Mouse (Mus musculus) embryonic facial prominence, embryonic 14.5 days (tissue): ENCODE measurements around the gene Ctso. TPM values are rescaled to one million over a fixed set of nuclear protein-coding genes. Genes with fewer than 3 reads are reported as not detected.
A peak's percentile ranks its signal among the peaks of the same experiment; 100 is the strongest.

ENCODE experiments used
- ATAC-seq: fragments of 200-750 bp; cut with Nextera tagmentation; 2 replicates; pipeline ENCODE4 v1.8.0; 2017; ENCODE audit warnings: low read depth, moderate number of reproducible peaks, moderate TSS enrichment
- DNase-seq: peaks from one replicate; pipeline ENCODE4 v3.0.0-alpha.2; 2015; ENCODE audit warnings: low spot score
- H3K27ac ChIP-seq: fragments of 300-500 bp; sonication (generic); replicated peaks from 2 replicates; pipeline ENCODE4 v1.5.1; 2014; ENCODE audit warnings: low read depth, mild to moderate bottlenecking, low read length, moderate library complexity
- H3K27me3 ChIP-seq: fragments of 300-500 bp; sonication (generic); replicated peaks from 2 replicates; pipeline ENCODE4 v1.6.1; 2014; ENCODE audit warnings: low read length; ENCODE audit not compliant: control insufficient read depth, insufficient read depth
- H3K36me3 ChIP-seq: fragments of 300-500 bp; sonication (generic); 2 replicates; pipeline ENCODE4 v1.6.1; 2014; ENCODE audit warnings: low read length, mixed read lengths; ENCODE audit not compliant: control insufficient read depth, insufficient read depth
- H3K4me1 ChIP-seq: fragments of 300-500 bp; sonication (generic); 2 replicates; pipeline ENCODE4 v1.6.1; 2014; ENCODE audit warnings: antibody characterized with exemption, low read length; ENCODE audit not compliant: control insufficient read depth, insufficient read depth
- H3K4me2 ChIP-seq: fragments of 300-500 bp; sonication (generic); 2 replicates; pipeline ENCODE4 v1.6.1; 2014; ENCODE audit warnings: low read depth, mild to moderate bottlenecking, low read length, moderate library complexity, mixed read lengths
- H3K4me3 ChIP-seq: fragments of 300-500 bp; sonication (generic); 2 replicates; pipeline ENCODE4 v1.5.1; 2014; ENCODE audit warnings: low read depth, mild to moderate bottlenecking, low read length
- H3K9ac ChIP-seq: fragments of 300-500 bp; sonication (generic); 2 replicates; pipeline ENCODE4 v1.6.1; 2014; ENCODE audit warnings: low read depth, mild to moderate bottlenecking, low read length, moderate library complexity, mixed read lengths
- H3K9me3 ChIP-seq: fragments of 300-500 bp; sonication (generic); 2 replicates; pipeline ENCODE4 v1.6.1; 2016; ENCODE audit warnings: low read length; ENCODE audit not compliant: control insufficient read depth
- WGBS: fragments of 180-500 bp; shearing (Covaris S2); extraction: QIAGEN DNeasy Blood & Tissue Kit; methylation state at CpG from one replicate; pipeline ENCODE4 v1.1.7; 2014; 5-methylcytosine and 5-hydroxymethylcytosine counted together
- polyA plus RNA-seq: library from polyadenylated mRNA; unstranded; fragments of >200 nt; fragmentation: Nextera tagmentation; extraction: Ambion mirVana; gene quantifications from 2 replicates; pipeline ENCODE4 v1.2.1, GENCODE M21; 2014

The Ctso gene
- polyA plus RNA-seq, 1 experiment from 2014 or later: 13.3 TPM

DNA sequence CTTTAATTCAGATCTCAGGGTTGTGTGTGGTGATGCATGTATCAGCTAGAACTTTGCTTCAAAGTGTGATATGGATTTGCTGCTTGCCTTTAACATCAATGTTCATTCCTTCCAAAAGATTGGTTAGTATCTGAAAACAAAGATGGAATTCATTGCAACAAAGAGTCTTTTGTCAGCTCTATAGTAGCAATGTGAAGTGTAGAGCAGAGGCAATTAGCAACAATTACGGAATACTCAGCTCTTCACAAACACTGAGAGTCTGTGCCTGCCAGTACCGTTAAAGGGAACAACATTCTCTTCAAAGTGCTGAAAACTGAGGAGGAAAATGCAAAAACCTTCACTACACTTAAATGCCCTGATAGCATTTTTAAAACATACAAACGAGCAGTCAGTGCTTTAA is 12.7 kb upstream of the Ctso start:
- 33% methylated on average over 3 of the region's 3 CpGs for WGBS
- ATAC-seq (no peak), DNase-seq (no peak)
- H3K9me3 ChIP-seq: no peaks in the 10 kb centered on the region
- no peak overlapping the region for H3K27ac ChIP-seq
- no peak overlapping the region for H3K9ac ChIP-seq
- no peak overlapping the region for H3K4me2 ChIP-seq
- H3K4me3 ChIP-seq: no peak overlapping the region
- H3K4me1 ChIP-seq: no peaks in the 10 kb centered on the region
- H3K36me3 ChIP-seq: no peaks in the 10 kb centered on the region
- no peaks in the 10 kb centered on the region for H3K27me3 ChIP-seq

DNA sequence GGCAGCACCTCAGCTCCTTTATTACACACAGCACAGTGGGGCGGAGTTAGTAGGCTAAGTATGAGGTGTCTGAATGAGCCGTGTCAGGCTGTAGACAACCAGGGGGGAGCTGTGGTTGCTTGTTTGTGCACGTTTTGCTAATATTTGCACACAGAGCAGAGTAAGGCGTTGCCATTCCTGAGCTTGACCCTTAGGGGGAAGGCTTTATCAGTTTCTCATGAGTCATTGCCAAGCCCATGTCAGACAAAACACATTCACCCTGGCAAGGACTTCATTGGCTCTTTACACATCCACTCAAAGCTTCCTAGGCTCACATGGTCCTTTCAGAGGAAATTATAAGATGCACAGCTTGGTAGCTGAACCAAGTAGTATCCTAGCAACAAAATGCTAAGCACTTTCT is 9.5 kb upstream of the Ctso start:
- 56% methylated on average over 4 of the region's 4 CpGs for WGBS
- no peaks in the 10 kb centered on the region for H3K9me3 ChIP-seq
- peak; percentile 65 for DNase-seq
- H3K27ac ChIP-seq: no peak overlapping the region
- no peaks in the 10 kb centered on the region for H3K4me1 ChIP-seq
- H3K4me3 ChIP-seq: no peak overlapping the region
- peak; percentile 24; the same call in 1 of the 2 replicates for ATAC-seq
- no peaks in the 10 kb centered on the region for H3K36me3 ChIP-seq
- H3K4me2 ChIP-seq: no peak overlapping the region
- H3K9ac ChIP-seq: no peak overlapping the region
- H3K27me3 ChIP-seq: no peaks in the 10 kb centered on the region

DNA sequence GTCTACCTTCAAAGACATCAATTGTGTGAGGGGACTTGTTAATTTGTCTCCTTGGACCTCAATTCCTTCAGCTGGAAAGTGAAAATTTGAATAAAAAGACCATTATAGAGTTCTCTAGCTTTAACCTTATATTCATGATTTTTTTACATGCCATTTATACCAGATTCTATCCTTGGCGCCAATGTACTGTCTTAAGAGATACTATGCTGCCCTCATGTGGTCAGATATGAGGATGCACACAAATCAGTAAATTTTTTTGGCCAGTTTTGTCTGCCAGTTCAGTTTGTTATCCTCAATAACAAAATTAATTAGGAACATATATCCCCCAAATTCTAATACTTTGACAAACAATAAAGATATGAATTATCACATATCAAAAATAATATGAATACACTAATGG is 7.5 kb upstream of the Ctso start:
- peak; percentile 66; the same call in 1 of the 2 replicates for ATAC-seq
- Histone ChIP-seq H3K4me3 (no peak overlapping the region), H3K9ac (no peak overlapping the region), H3K27ac (no peak overlapping the region), H3K4me2 (no peak overlapping the region), H3K36me3 (no peaks in the 10 kb centered on the region), H3K27me3 (no peaks in the 10 kb centered on the region), H3K4me1 (no peaks in the 10 kb centered on the region), H3K9me3 (no peaks in the 10 kb centered on the region)
- 2% methylated on average over 1 of the region's 1 CpGs for WGBS
- peak; percentile 86 for DNase-seq

DNA sequence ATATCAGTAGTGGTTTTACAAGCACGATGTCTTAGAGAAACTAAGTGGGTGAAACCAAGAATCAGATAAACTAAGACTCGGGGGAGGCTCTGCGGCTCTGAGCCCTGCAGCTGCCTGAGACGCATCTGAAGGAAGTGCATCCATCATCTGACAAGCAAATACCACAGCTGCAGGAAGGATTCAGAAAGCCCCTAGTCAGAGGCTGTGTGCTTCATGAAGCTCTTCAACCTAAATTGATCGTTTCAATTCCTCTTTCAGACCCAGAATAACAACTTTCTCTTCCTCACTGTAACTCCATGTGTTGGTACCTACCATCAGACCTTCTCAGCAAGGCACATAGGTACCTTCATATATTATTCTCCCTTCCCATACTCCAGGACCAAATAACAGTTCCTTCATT is 6.5 kb upstream of the Ctso start:
- H3K36me3 ChIP-seq: no peaks in the 10 kb centered on the region
- H3K9ac ChIP-seq: no peak overlapping the region
- ATAC-seq: no peak
- H3K27ac ChIP-seq: no peak overlapping the region
- 40% methylated on average over 5 of the region's 5 CpGs for WGBS
- no peaks in the 10 kb centered on the region for H3K9me3 ChIP-seq
- H3K4me3 ChIP-seq: no peak overlapping the region
- DNase-seq: no peak
- no peak overlapping the region for H3K4me2 ChIP-seq
- no peaks in the 10 kb centered on the region for H3K27me3 ChIP-seq
- H3K4me1 ChIP-seq: no peaks in the 10 kb centered on the region

DNA sequence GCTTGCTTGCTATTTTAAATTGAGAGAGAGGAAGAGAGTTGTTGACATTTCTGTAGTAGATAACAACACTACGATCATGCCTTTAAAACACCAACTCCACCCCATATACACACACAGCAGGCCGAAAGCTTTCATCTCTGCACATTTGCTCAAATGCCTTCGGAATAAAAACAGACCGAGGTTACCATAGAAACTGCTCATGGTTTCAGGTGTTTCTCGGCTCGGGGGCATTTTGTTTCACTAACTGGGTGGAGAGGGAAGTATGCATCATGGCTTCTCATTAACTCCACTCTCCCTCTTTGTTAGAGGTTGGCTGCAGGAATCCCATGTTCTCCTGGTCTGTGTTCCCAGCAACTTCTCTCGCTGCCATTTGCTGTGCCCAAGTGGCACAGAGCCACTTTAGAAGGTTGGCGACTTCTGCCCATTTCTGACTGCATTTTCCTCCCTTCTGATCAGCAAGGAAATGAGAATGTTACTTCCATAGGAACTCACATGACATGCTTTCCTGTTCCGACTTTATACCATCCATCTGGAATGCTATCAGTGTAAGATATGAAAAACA is 5.6 kb upstream of the Ctso start:
- no peak overlapping the region for H3K27ac ChIP-seq
- no peaks in the 10 kb centered on the region for H3K4me1 ChIP-seq
- H3K9me3 ChIP-seq: no peaks in the 10 kb centered on the region
- H3K9ac ChIP-seq: no peak overlapping the region
- H3K27me3 ChIP-seq: no peaks in the 10 kb centered on the region
- H3K4me2 ChIP-seq: no peak overlapping the region
- WGBS: 47% methylated on average over 9 of the region's 9 CpGs
- DNase-seq (no peak), ATAC-seq (no peak)
- no peak overlapping the region for H3K4me3 ChIP-seq
- H3K36me3 ChIP-seq: no peaks in the 10 kb centered on the region

DNA sequence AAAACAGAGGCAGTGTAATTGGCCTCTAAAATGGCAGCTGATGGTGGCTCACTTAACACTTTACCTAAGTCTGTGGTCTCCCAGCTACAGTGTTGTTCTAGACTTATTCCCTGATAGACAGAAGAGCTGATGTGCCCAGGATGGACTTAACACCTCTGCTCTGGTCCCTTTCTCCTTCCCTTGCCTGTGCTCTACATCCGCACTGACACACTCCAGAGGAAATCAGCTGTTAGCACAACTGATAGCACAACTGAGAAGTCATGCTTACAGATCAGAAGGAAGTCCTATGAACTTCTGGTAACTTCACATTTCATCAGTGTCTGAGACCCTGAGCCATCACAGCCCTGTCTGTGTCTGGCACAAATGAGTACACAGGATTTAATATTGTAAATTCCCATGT is 3.3 kb upstream of the Ctso start:
- Histone ChIP-seq H3K4me1 (no peaks in the 10 kb centered on the region), H3K27me3 (no peaks in the 10 kb centered on the region), H3K4me2 (no peak overlapping the region), H3K36me3 (no peaks in the 10 kb centered on the region), H3K9ac (no peak overlapping the region), H3K9me3 (no peaks in the 10 kb centered on the region), H3K27ac (no peak overlapping the region), H3K4me3 (no peak overlapping the region)
- 87% methylated on average over 1 of the region's 1 CpGs for whole genome bisulfite sequencing
- no peak for DNase-seq
- ATAC-seq: no peak

DNA sequence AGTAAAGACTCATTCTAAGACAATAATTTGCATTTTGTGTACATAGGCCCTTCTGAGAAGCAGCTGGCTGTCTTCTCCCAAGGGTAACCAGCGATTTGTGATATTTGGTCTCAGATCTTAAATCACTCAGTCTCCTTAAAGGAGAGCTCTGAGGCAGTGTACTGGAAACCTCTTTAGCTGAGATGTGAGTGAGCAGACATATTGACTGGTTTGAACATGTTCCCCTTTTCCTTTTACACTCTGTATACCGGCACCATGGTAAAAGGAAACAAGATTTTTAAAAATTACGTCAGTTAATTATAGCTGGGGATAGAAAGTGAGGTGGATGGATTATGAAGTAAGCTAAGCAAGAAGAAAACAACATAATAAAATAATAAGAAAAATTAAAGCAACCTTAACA is 706 bp upstream of the Ctso start:
- no peak for ATAC-seq
- no peaks in the 10 kb centered on the region for H3K9me3 ChIP-seq
- H3K27me3 ChIP-seq: no peaks in the 10 kb centered on the region
- no peaks in the 10 kb centered on the region for H3K36me3 ChIP-seq
- H3K9ac ChIP-seq: no peak overlapping the region
- H3K4me3 ChIP-seq: no peak overlapping the region
- H3K4me1 ChIP-seq: no peaks in the 10 kb centered on the region
- no peak for DNase-seq
- H3K4me2 ChIP-seq: no peak overlapping the region
- whole genome bisulfite sequencing: 71% methylated on average over 3 of the region's 3 CpGs
- H3K27ac ChIP-seq: no peak overlapping the region

DNA sequence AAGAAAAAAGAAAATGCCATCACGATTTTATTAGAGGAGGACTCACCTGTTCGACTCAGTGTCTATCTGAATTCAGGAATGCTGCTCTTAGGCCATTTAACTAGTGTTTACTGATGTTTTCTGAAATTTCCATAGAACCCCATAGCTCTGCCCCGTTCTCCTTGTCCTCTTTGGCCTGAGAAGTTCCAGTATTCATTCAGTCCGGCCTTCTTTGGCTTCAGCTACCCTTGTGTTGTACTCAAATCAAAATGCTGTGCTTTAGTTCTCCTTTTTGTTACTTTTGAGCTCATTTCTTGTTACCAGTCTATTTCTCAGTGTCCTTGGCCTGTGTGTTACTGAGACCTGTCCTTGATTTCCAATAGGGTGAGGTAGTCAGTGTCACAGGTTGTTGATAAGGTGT is 947 bp downstream of the Ctso start:
- no peak for ATAC-seq
- H3K4me3 ChIP-seq: no peak overlapping the region
- no peak for DNase-seq
- no peaks in the 10 kb centered on the region for H3K36me3 ChIP-seq
- H3K9me3 ChIP-seq: no peaks in the 10 kb centered on the region
- no peak overlapping the region for H3K9ac ChIP-seq
- 80% methylated on average over 4 of the region's 4 CpGs for WGBS
- no peak overlapping the region; the same call in 1 of the 2 replicates for H3K4me2 ChIP-seq
- no peaks in the 10 kb centered on the region for H3K4me1 ChIP-seq
- H3K27me3 ChIP-seq: no peaks in the 10 kb centered on the region
- no peak overlapping the region for H3K27ac ChIP-seq

DNA sequence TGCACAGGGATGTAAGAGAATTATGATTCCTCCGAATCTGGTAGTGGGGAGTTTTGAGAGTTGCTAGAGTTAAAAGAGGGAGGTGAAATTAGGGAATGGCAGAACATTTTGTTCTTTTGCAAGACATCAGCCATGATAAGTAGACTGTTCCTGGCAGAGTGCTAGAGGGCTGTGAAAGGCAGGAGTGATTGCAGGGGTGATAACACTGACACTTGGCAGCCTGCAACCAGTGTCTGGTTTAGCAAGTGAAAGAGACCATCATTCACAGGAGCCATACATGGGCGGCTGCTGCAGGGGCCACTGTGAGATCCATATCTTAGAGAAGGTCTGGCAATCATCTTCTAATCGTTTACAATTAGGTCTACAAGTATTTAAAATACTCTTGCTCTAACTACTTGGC is 6.5 kb downstream of the Ctso start:
- H3K4me1 ChIP-seq: no peaks in the 10 kb centered on the region
- no peak overlapping the region for H3K27ac ChIP-seq
- H3K9ac ChIP-seq: no peak overlapping the region
- H3K27me3 ChIP-seq: no peaks in the 10 kb centered on the region
- no peaks in the 10 kb centered on the region for H3K9me3 ChIP-seq
- 60% methylated on average over 3 of the region's 3 CpGs for WGBS
- no peak for DNase-seq
- ATAC-seq: no peak
- no peak overlapping the region for H3K4me2 ChIP-seq
- no peak overlapping the region for H3K4me3 ChIP-seq
- no peaks in the 10 kb centered on the region for H3K36me3 ChIP-seq
